Mouse (Mus musculus) adrenal gland, postnatal 25 days (tissue): ENCODE results near the gene Fasl. TPM values are rescaled to one million over a fixed set of nuclear protein-coding genes. Genes with fewer than 3 reads are reported as not detected.
A peak's percentile ranks its signal among the peaks of the same experiment; 100 is the strongest.

Source experiments
- DNase-seq: peaks from one replicate; pipeline ENCODE4 v3.0.0; 2021; ENCODE audit warnings: mixed read lengths
- long read RNA-seq: library from polyadenylated mRNA; stranded (forward); transcript quantifications from one replicate; pipeline ENCODE4 v2.0.0, GENCODE M21; 2021
- total RNA-seq: library from RNA; stranded (reverse); gene quantifications from 2 replicates; pipeline ENCODE4 v1.2.3, GENCODE M21; 2021

Fasl gene
- total RNA-seq: not detected in 2 replicates
- long read RNA-seq: 0 reads

DNA sequence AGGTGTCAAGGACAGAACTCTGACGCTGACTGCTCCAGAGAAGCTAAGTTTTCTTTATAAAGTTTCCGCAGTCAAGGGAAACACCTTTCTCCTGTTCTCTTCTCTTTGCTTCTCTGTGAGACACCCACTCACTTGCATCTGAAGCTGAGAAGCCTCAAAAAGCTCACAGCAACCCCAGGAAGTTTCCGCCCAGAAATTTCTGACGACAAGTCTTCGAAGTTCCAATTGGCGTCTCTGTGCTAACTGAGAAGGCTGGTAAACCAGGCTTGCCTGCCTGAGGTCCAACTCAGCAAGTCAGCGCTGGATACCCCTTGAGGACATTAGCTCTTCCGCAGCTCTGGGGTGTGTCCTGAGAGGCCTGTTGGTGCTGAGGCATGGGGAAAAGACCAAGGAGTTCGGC lies at the start of gene Fasl:
Fasl (minus strand) TSS at position 157 of the 400 bp plus-strand sequence.
- no peak for DNase-seq

DNA sequence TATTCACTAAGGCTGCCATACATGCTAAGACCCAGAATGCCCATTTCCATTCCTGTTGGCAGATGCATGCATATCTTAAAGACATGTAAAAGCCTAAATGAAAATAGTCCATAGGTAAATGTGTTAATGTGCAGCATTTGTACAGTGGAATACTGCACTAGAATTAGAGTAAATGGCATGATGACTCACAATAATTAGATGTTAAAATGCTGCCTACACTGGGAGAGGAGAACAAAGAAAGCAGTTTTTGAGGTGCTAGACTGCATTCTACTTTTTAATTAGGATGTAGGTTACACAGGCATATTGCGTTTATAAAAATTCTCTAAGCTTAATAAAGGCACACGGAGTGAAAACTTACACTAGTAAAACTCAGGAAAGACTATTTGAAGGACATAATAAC lies 38.4 kb upstream of the Fasl start:
- no peak for DNase-seq

- DNase-seq: no peak
Measured at GRCm38 (mm10) chr1:161809428-161809827, 21.1 kb upstream of the Fasl start.

GRCm38 (mm10) chr1:161808980-161809379 lies 20.7 kb upstream of the Fasl start:
- DNase-seq: no peak

GRCm38 (mm10) chr1:161804541-161804971 lies 16.3 kb upstream of the Fasl start:
- peak; percentile 5 for DNase-seq

GRCm38 (mm10) chr1:161801321-161801720 lies 13.0 kb upstream of the Fasl start:
- no peak for DNase-seq

DNA sequence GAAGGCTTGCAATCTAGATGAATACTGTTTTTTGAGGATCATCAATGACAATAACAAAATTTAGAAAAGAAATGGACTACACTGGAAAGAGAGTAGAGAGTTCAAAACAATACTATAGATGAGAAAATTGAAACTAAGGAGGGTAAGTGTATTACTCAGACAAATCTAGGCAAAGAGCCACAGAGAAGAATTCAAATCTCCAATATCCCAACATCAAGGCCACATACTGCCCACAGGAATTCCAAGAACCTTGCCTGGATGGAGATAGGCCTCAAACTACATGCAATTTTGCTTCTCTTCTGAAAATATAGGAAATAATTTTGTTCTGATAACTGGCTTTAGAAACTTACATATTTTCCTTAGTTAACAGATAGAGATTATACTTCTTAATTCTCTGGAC lies 12.0 kb upstream of the Fasl start:
- DNase-seq: no peak

DNA sequence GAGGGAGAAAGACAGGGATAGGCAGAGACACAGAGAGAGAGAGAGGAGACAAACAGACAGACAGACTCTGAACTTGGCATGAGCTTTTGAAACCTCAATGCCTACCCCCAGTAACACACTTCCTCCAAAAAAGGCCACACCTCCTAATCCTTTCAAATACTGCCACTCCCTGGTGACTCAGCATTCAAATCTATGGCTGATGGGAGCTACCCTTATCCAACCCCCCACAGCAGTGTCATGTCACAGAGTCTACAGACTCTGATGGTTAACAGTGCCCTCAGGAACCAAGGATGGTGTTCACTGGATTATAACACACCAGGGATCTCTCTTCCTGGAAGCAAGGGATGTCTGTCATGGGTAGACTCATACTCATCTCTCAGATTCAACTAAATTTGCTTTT lies 11.5 kb upstream of the Fasl start:
- DNase-seq: no peak

DNA sequence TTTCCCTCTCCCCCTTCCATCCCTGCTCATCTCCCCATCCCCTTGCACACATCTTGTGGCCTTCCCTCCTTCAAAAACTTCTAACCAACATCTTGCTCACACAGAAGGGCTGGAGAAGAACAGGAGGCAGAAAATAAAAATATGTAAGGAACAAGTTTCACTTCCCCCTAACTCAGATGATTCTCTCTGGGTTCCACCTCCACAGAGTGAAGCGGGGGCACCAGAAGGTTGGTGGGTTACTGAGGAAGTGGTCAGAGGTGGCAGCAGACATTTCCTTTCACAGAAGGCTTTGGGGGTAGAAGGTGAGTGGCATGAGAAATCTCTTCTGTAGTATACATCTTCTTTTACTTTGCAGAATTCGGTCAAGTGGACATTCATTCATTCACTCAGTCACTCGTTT lies 10.6 kb upstream of the Fasl start:
- DNase-seq: no peak

GRCm38 (mm10) chr1:161794447-161795211 lies 6.3 kb upstream of the Fasl start:
- no peak for DNase-seq

DNA sequence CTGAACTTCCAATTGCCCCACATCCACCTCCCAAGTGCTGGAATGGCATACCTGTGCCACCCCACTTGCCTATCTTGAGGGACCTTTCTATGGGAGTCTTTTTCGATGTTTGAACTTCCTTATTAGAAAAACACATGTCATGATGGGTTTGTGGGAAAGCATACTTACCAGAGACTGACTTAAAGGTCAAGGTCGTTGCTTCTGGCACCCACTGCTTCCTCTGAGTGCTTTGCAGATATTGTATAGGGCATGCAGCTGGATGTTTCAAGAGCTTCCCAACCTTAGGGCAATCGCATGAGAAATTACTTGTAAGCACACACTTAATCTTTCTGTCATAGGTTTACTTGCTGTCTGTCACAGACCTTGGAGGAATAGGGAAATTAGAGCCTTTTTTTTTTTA lies 5.0 kb upstream of the Fasl start:
- DNase-seq: no peak

- DNase-seq: no peak
Measured at GRCm38 (mm10) chr1:161792687-161792969, 4.3 kb upstream of the Fasl start.

DNA sequence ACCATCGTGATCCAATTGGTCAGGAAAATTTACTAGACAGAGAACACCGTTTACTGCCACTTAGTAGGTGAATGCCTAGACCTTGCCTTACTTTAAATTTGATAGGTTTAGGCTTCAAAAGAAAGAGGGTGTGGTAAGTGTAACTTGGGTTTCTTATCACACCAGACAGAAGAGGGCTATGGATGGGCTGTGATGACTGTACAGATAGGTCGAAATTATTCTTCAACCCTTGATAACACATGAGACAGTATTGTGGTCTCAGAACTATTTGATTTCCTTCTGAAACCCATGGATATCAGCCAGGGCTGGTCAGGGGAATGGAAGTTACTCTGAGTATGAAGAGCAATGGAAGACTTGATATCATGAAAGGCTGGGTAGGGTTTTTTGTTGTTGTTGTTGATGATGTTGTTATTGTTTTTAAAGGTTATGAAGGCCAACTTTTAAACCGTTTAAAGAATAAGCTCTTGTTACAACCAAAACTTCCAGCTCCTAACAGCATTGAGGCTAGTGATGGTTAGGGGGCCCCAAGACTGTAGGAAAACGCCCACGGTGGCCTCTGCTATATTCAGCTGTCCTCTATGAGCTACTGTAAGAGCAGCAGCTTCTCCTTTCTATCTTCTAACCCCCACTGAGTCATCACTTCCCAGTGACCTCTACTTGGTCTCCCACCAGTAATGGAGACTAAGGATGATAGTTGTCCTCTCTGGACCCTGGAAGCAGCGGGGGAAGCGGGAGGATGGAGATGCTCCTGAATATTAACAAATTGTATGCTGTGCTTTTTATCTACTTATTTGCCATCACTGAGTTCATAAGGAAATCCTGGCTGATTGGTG lies 3.8 kb upstream of the Fasl start:
- no peak for DNase-seq

DNA sequence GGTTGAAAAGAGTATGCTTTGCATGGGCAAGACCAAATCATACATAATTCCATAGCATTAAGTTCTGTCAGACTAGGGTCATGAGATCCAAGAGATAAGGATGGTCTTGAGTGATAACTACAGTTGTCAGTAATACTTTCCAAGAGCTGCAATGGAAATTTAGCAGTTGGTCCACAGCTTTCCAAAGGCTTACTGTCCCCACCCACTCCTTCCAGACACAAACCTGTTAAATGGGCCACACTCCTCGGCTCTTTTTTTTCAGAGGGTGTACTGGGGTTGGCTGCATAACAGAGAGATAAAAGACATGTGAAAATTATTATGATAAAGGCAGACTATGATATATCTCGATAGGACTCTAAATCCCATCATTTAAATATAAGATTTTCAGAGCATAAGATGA lies 5.6 kb downstream of the Fasl start:
- no peak for DNase-seq

DNA sequence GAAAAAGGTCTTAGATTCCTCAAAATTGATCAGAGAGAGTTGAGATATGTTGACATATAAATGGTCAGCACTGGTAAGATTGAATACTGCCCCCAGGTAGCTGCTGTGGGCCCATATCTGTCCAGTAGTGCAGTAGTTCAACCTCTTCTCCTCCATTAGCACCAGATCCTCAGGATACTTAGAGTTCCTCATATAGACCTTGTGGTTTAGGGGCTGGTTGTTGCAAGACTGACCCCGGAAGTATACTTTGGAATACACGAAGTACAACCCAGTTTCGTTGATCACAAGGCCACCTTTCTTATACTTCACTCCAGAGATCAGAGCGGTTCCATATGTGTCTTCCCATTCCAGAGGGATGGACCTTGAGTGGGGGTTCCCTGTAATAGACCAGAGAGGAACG lies 6.7 kb downstream of the Fasl start:
- DNase-seq: no peak

DNA sequence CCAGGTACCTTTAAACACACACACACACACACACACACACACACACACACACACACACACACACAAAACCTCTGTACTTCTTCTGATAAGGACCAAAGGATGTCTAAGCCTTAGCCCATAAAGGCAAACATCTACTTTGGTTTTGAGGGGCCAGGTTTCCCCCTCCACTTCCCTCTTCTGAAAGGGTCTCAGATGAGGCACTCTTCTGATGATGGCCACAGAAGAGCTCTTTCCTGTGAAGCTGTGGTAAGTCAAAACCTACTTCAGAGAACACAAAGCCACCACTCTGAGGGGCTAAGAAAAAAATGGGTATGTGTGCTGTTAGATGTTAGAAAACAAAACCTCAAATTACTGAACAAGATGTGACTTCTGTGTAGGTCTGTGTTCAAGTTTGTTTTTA lies 9.2 kb downstream of the Fasl start:
- no peak for DNase-seq

DNA sequence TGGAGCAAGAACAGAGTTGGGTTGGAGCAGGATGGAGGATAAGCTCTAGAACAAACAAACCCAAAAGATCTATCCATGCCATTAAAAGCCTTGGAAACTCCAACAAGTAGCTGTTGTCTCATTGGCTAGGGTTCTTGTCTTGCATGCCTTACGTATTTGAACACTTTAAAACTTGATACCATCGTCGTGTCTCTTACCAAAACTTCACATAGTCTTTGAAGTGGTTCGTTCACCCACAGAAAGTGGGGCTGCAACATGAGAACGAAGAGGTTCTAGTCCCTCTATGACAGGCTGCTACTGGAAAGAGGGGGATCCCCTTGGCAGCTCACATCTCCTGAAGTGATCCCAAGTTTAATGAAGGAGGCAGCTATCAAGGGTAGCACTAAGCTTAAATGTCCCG lies 13.1 kb downstream of the Fasl start:
- DNase-seq: no peak

- no peak for DNase-seq
Measured at GRCm38 (mm10) chr1:161771293-161771692, 17.0 kb downstream of the Fasl start.

GRCm38 (mm10) chr1:161769329-161769728 lies 19.0 kb downstream of the Fasl start:
- no peak for DNase-seq

DNA sequence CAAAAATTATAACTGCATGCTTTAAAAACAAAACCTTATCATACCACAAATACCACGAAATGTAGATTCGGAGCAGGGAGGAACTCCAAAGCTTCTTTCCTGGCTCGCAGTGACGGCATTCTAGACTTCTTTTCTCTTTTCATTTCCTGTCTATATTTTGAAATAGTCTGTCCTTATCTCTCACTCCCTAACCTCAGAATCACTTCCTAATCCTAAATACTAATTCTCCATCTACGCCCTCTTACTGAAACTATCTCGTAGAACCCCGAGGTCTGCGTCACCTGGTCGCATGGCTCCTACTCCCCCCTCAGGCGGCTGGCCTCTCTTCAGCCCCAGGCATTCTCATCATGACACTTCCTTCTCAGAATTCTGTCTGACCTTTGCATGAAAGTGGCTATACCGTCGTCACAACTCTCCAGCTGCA lies 21.2 kb downstream of the Fasl start:
- DNase-seq: no peak

GRCm38 (mm10) chr1:161766656-161767055 lies 21.6 kb downstream of the Fasl start:
- DNase-seq: peak; percentile 9

GRCm38 (mm10) chr1:161765932-161766331 lies 22.4 kb downstream of the Fasl start:
- DNase-seq: no peak

- no peak for DNase-seq
Measured at GRCm38 (mm10) chr1:161764964-161765363, 23.3 kb downstream of the Fasl start.

DNA sequence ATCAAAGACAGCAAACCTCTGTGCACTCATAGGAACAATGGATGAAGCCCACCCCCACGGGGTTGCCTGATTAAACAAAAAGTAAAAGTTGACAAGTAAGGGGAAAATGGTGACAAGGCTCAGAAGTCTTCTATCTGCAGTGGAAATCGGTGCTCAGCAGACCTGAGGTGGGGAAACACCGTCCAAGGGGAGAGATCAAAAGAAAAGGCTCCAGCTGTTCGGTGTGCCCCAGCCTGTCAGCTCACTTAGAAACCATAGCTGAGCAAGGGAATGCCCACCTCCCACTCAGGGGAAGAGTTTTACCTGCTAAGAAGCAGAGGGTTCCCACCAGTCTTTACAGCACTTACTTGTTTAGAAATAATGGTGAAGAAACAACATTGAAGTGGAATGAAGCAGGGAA lies 26.7 kb downstream of the Fasl start:
- no peak for DNase-seq
